In the genomic region with DNA sequence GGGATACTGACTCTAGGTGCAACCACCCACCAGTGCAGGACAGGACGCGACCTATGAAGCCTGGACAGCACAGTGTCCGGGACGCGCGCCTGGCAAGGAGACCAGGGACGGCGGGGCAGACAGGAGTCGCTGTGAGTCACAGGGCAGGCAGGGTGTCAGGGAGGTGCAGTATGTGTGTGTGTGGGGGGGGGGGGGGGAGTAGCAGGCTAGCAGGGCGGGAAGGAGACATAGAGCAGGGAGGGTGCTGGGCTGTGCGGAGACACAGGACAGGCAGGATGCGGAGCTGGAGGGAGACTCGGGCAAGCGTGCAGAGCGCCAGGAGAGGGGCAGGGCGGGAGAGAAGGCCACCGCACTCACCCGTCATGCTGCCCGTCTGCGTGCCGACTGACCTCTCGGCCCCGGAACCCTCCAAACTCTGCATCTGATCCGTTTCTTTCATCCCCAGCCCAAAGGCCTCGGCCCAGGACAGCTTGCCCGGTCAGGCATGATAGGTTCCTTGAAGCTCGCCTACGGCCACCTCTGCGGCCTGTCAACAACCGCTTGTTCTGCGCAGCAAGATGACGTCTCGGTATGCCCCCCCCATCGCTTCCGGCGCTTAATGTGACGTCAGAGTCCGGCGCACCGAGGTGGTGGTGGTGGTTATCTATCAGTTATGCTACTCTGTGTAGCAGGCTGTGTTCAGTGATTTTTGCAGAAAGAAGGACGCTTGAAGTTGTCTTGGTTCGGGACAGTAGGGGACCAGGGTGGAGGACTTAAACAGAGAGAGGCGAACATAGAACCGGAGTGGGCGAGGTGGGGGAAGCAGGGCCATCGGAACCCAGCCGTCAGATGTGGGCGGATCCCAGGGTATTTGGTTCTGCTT, we compare ENCODE assay signal across 8 mouse cellular contexts. TPM values are rescaled to one million over a fixed set of nuclear protein-coding genes. Genes with fewer than 3 reads are reported as not detected.
DNase-seq lines count a peak whose midpoint lies in the region; ATAC-seq and TF ChIP-seq lines count a peak whose summit lies in the region.

Cdadc1 (minus strand) TSS at position 562 of the 862 bp plus-strand sequence.

- H3K4me1 ChIP-seq in hindbrain, postnatal 0 days (ENCODE audit: insufficient read depth, low read length) = 0 out of 2 replicates have a peak, but pooled peaks cover 7% of the 10 kb centered on the region

- H3K9me3 ChIP-seq in hindbrain, postnatal 0 days (ENCODE audit: low read length) = no peaks in the 10 kb centered on the region

- H3K4me2 ChIP-seq in hindbrain, postnatal 0 days (ENCODE audit: low read depth, low read length) = peak within 1 kb of the TSS; percentile 91

- H3K9ac ChIP-seq in hindbrain, postnatal 0 days (replicated peaks; ENCODE audit: low read length) = peak within 1 kb of the TSS; percentile 91

- TF ChIP-seq CTCF in hindbrain, postnatal 0 days (IDR thresholded peaks at IDR 0.05; ENCODE audit: low read depth) = peak; percentile 39
- TF ChIP-seq CTCF in left cerebral cortex, adult 2 months (IDR thresholded peaks at IDR 0.05) = no peak

- no peaks in the 10 kb centered on the region for H3K36me3 ChIP-seq in hindbrain, postnatal 0 days (ENCODE audit: insufficient read depth, low read length)

- ATAC-seq in hindbrain, postnatal 0 days = peak; percentile 97
- ATAC-seq in megakaryocyte, adult 5-6 weeks (ENCODE audit: poor library complexity, severe bottlenecking) = peak; percentile 98

- peak within 1 kb of the TSS; percentile 86 for H3K4me3 ChIP-seq in hindbrain, postnatal 0 days (ENCODE audit: low read length)
- peak within 1 kb of the TSS; percentile 95 for H3K4me3 ChIP-seq in left cerebral cortex, adult 2 months

- peak; percentile 70 for DNase-seq in WW6 (ENCODE audit: low read depth, low spot score)
- DNase-seq in cerebellum, postnatal 4 days (ENCODE audit: low spot score in 2 of 2) = peak; percentile 99
- peak; percentile 97 for DNase-seq in gastrocnemius, adult 18-20 months (ENCODE audit: low spot score)
- DNase-seq in hindbrain, postnatal 0 days (ENCODE audit: low spot score) = peak; percentile 95
- peak; percentile 95 to 99 for DNase-seq in left cerebral cortex, adult 2 months (ENCODE audit: extremely low spot score in 1 of 2, low spot score in 2 of 2)
- DNase-seq in right cerebral cortex, adult 2 months (ENCODE audit: low spot score in 2 of 2) = peak; percentile 97 to 99
- DNase-seq in urinary bladder, postnatal 14 days (ENCODE audit: low spot score) = peak; percentile 95

- 0 out of 2 replicates have a peak, but pooled peaks cover 4% of the 10 kb centered on the region for H3K27me3 ChIP-seq in hindbrain, postnatal 0 days (ENCODE audit: insufficient read depth, low read length)

- intact Hi-C loops in left cerebral cortex, adult 2 months (cut with DNase I) = no loop called here

- peak within 1 kb of the TSS; percentile 75 for H3K27ac ChIP-seq in hindbrain, postnatal 0 days
- peak within 1 kb of the TSS; percentile 90 for H3K27ac ChIP-seq in left cerebral cortex, adult 2 months

- WGBS in hindbrain, postnatal 0 days = under 1% methylated on average over 46 of the region's 48 CpGs

RNA-seq across cellular contexts. Expression of gene Cdadc1, which starts in this region (rescaled TPM):
- 10 to 100 TPM; 30.8 TPM for total RNA-seq in gastrocnemius, adult 18-20 months (2021)
- total RNA-seq in hindbrain, postnatal 0 days (2014; rRNA removed) = 5.2 and 49.7 TPM in 2 replicates
- 36.3 and 38.1 TPM in 2 replicates for polyA plus RNA-seq in hindbrain, postnatal 0 days (2015; fragmentation: Nextera tagmentation; extraction: Ambion mirVana)
- 10 to 100 TPM; 67.2 to 69.9 TPM for total RNA-seq in left cerebral cortex, adult 2 months (2021)
- 27.9 and 31.8 TPM in 2 replicates for total RNA-seq in megakaryocyte, adult 5-6 weeks (2015)
- total RNA-seq in megakaryocyte, adult 5-6 weeks (2017) = 10.0 and 14.3 TPM in 2 replicates

Comparison
In these comparisons a context has a peak if more than half of its experiments do, and no peak if none do; other contexts are left out.
1. Peak in every context shown above with its lines: DNase-seq, ATAC-seq, H3K4me3 ChIP-seq and H3K27ac ChIP-seq.